Mouse (Mus musculus) cortical plate, adult 2 months (tissue): ENCODE measurements at regions not wholly inside any gene's neighbourhood (a gene's known extent, or its start where the extent isn't known, plus 50 kb on each side); places are given as distances from the start of the nearest gene placed in this dataset.

ENCODE experiments used
- CTCF ChIP-seq: fragments of 200-500 bp; IDR thresholded peaks from 2 replicates; pipeline ENCODE4 v1.5.1; 2011; ENCODE audit warnings: mild to moderate bottlenecking, control low read depth, low read length; ENCODE audit not compliant: insufficient read depth; ENCODE audit errors: extremely low read depth
- POLR2A ChIP-seq: fragments of 200-500 bp; IDR thresholded peaks from 2 replicates; pipeline ENCODE4 v1.6.1; 2011; ENCODE audit warnings: mild to moderate bottlenecking, low read length, control low read depth; ENCODE audit not compliant: insufficient read depth; ENCODE audit errors: extremely low read depth

DNA sequence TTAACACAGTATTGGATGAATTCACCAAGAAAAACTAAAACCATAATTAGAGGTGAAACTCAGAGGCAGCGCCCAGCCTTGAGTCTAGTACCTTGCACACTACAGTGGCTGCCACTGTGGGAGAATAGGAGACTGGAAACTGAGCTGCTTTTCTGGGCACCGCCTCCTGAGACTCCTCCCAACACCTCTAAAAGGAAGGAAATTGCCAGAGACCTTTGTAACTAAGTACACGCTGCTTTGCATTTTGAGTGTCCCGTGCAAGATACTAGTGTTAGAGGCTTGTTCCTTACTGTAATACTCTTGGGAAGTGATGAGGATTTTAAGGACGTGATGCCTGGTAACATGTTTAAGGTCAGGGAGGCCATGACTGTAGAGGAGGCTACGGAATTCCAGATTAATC, 63.8 kb upstream of the Elmo1 start:
- TF ChIP-seq POLR2A (no peak), CTCF (no peak)
